Mouse (Mus musculus): Measurements from ENCODE around the gene Abhd17c. TPM values are rescaled to one million over a fixed set of nuclear protein-coding genes. Genes with fewer than 3 reads are reported as not detected.
"Not testable (repeated sequence)": the region's sequence is repeated elsewhere in the genome, so short reads cannot be mapped to it uniquely, and the experiment has no call there.

Gene Abhd17c
- total and polyA plus RNA-seq, 3 experiments = 29.5 to 34.8 (median 32.7) TPM

- peaks cover 8% of the 10 kb centered on the region for H3K36me3 ChIP-seq (ENCODE audit: control insufficient read depth, insufficient read depth, low read length)
- WGBS = 39% methylated on average over 4 of the region's 4 CpGs
- peaks cover 11% of the 10 kb centered on the region for H3K4me1 ChIP-seq (ENCODE audit: control insufficient read depth, insufficient read depth, low read length)
- intact Hi-C loops (cut with DNase I) = no loop called here
- TF ChIP-seq EP300 (IDR thresholded peaks at IDR 0.05; ENCODE audit: insufficient read depth, low read depth, low read length) (no peak), POLR2A (IDR thresholded peaks at IDR 0.05; ENCODE audit: insufficient read depth, low read depth, low read length) (no peak), CTCF (IDR thresholded peaks at IDR 0.05) (no peak)
- no peak overlapping the region for H3K4me3 ChIP-seq
- no peak for DNase-seq
- no peak overlapping the region for H3K27ac ChIP-seq
- H3K9ac ChIP-seq (ENCODE audit: low read depth, low read length) = no peak overlapping the region
- no peaks in the 10 kb centered on the region for H3K27me3 ChIP-seq (ENCODE audit: control insufficient read depth, insufficient read depth, low read length)
- peaks cover 3% of the 10 kb centered on the region; the same call in 1 of the 2 replicates for H3K79me2 ChIP-seq (replicated peaks; ENCODE audit: control insufficient read depth, insufficient read depth, low read length)
These were observed 15.6 kb downstream of the Abhd17c start for GRCm38 (mm10) chr7:84135799-84136700.

DNA sequence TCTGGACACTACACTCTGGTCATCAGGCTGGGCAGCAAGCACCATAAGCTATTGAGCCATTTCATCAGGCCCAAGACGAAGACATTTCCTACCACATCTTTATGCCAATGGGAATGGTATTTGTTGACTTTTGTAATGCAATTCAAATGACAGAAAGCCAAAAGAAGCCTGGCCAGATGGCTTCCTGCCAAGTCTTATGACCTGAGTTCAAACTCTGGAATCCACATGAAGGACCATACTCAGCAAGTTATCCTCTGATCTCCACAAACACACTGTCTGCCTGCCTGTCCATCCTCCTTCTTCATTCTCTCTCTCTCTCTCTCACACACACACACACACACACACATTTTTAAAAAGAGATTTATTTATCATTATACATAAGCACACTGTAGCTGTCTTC lies 19.0 kb downstream of the Abhd17c start:
- Histone ChIP-seq H3K9ac (ENCODE audit: low read depth, low read length) (no peak overlapping the region), H3K79me2 (replicated peaks; ENCODE audit: control insufficient read depth, insufficient read depth, low read length) (no peaks in the 10 kb centered on the region), H3K27me3 (ENCODE audit: control insufficient read depth, insufficient read depth, low read length) (no peaks in the 10 kb centered on the region), H3K27ac (no peak overlapping the region), H3K36me3 (ENCODE audit: control insufficient read depth, insufficient read depth, low read length) (peaks cover 8% of the 10 kb centered on the region), H3K4me3 (no peak overlapping the region), H3K4me1 (ENCODE audit: control insufficient read depth, insufficient read depth, low read length) (peaks cover 13% of the 10 kb centered on the region)
- WGBS = 13% methylated on average over 1 of the region's 1 CpGs
- peak in 1 of 2 experiments; percentile 41 for DNase-seq
- intact Hi-C loops (cut with DNase I) = no loop called here
- TF ChIP-seq POLR2A (IDR thresholded peaks at IDR 0.05; ENCODE audit: insufficient read depth, low read depth, low read length) (no peak), CTCF (IDR thresholded peaks at IDR 0.05) (no peak), EP300 (IDR thresholded peaks at IDR 0.05; ENCODE audit: insufficient read depth, low read depth, low read length) (no peak)

DNA sequence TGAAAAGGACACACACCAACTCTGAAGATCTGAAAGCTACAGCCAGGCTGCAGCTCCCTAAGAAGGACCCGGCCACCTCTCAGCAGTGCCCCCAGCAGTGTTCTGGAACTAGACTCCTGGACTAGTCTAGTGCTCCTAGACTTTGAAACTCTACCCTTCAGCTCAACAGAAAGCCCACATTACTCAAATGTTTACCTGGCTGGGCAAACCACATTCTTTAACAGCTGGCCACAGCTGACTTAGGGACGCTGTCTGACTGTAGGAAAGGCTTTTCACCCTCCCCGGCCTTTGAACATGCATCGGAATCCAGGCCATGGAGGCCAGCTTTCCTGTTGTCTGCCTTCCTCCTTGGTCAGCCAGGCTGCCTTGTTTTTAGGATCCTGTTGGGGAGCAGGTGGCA lies 20.0 kb downstream of the Abhd17c start:
- 83% methylated on average over 4 of the region's 4 CpGs for WGBS
- H3K4me1 ChIP-seq (ENCODE audit: control insufficient read depth, insufficient read depth, low read length) = peaks cover 16% of the 10 kb centered on the region
- H3K9ac ChIP-seq (ENCODE audit: low read depth, low read length) = no peak overlapping the region
- no peak overlapping the region for H3K4me3 ChIP-seq
- intact Hi-C loops (cut with DNase I) = no loop called here
- no peak overlapping the region for H3K27ac ChIP-seq
- H3K27me3 ChIP-seq (ENCODE audit: control insufficient read depth, insufficient read depth, low read length) = no peaks in the 10 kb centered on the region
- H3K36me3 ChIP-seq (ENCODE audit: control insufficient read depth, insufficient read depth, low read length) = peaks cover 8% of the 10 kb centered on the region
- no peaks in the 10 kb centered on the region for H3K79me2 ChIP-seq (replicated peaks; ENCODE audit: control insufficient read depth, insufficient read depth, low read length)
- TF ChIP-seq CTCF (IDR thresholded peaks at IDR 0.05) (no peak), POLR2A (IDR thresholded peaks at IDR 0.05; ENCODE audit: insufficient read depth, low read depth, low read length) (no peak)
- no peak for DNase-seq

GRCm38 (mm10) chr7:84128661-84129060 lies 23.0 kb downstream of the Abhd17c start:
- peak; percentile 49 to 77 for DNase-seq
- H3K36me3 ChIP-seq (ENCODE audit: control insufficient read depth, insufficient read depth, low read length) = peaks cover 6% of the 10 kb centered on the region; the same call in 1 of the 2 replicates
- TF ChIP-seq POLR2A (IDR thresholded peaks at IDR 0.05; ENCODE audit: insufficient read depth, low read depth, low read length) (no peak), EP300 (IDR thresholded peaks at IDR 0.05; ENCODE audit: insufficient read depth, low read depth, low read length) (peak; percentile 54; the same call in 1 of the 2 replicates)
- intact Hi-C loops (cut with DNase I) = loop anchor here (2.0 kb wide), 1 partner anchor 18 kb away; no protein-coding TSS in a partner anchor
- H3K4me1 ChIP-seq (ENCODE audit: control insufficient read depth, insufficient read depth, low read length) = peaks cover 15% of the 10 kb centered on the region
- no peak overlapping the region for H3K4me3 ChIP-seq
- H3K27ac ChIP-seq = peak overlapping the region; percentile 72
- H3K9ac ChIP-seq (ENCODE audit: low read depth, low read length) = no peak overlapping the region
- WGBS = 44% methylated on average over 8 of the region's 8 CpGs
- H3K27me3 ChIP-seq (ENCODE audit: control insufficient read depth, insufficient read depth, low read length) = no peaks in the 10 kb centered on the region
- H3K79me2 ChIP-seq (replicated peaks; ENCODE audit: control insufficient read depth, insufficient read depth, low read length) = 0 out of 2 replicates have a peak, but pooled peaks cover 2% of the 10 kb centered on the region

GRCm38 (mm10) chr7:84125730-84126129 lies 26.0 kb downstream of the Abhd17c start:
- no peak overlapping the region for H3K27ac ChIP-seq
- intact Hi-C loops (cut with DNase I) = no loop called here
- TF ChIP-seq POLR2A (IDR thresholded peaks at IDR 0.05; ENCODE audit: insufficient read depth, low read depth, low read length) = no peak
- H3K79me2 ChIP-seq (replicated peaks; ENCODE audit: control insufficient read depth, insufficient read depth, low read length) = 0 out of 2 replicates have a peak, but pooled peaks cover 2% of the 10 kb centered on the region
- H3K36me3 ChIP-seq (ENCODE audit: control insufficient read depth, insufficient read depth, low read length) = peaks cover 10% of the 10 kb centered on the region
- no peaks in the 10 kb centered on the region for H3K27me3 ChIP-seq (ENCODE audit: control insufficient read depth, insufficient read depth, low read length)
- DNase-seq = no peak
- H3K4me1 ChIP-seq (ENCODE audit: control insufficient read depth, insufficient read depth, low read length) = peaks cover 19% of the 10 kb centered on the region
- H3K9ac ChIP-seq (ENCODE audit: low read depth, low read length) = no peak overlapping the region
- no peak overlapping the region for H3K4me3 ChIP-seq
- WGBS = 64% methylated on average over 1 of the region's 1 CpGs

DNA sequence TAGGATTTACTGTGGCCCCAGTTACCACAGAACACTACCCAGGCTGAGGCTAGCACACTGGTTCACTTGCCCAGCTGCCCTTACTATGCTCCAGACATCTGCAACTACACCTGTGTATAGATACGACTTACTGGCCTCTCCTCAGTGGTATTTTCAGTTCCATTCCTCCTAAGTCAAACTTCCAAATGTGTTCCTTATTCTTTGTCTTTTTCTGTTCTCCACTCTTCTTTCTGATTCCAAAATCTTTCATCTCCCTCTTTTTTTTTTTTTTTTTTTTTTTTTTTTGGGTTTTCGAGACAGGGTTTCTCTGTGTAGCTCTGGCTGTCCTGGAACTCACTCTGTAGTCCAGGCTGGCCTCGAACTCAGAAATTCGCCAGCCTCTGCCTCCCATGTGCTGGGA lies 28.0 kb downstream of the Abhd17c start:
- peaks cover 24% of the 10 kb centered on the region for H3K4me1 ChIP-seq (ENCODE audit: control insufficient read depth, insufficient read depth, low read length)
- WGBS = 86% methylated on average over 4 of the region's 4 CpGs

More for the DNA sequence above, 28.0 kb downstream of the Abhd17c start:
- DNase-seq; H3K27me3 ChIP-seq (ENCODE audit: control insufficient read depth, insufficient read depth, low read length); H3K4me3 ChIP-seq; H3K27ac ChIP-seq; H3K9ac ChIP-seq (ENCODE audit: low read depth, low read length); intact Hi-C loops (cut with DNase I); H3K36me3 ChIP-seq (ENCODE audit: control insufficient read depth, insufficient read depth, low read length); H3K79me2 ChIP-seq (replicated peaks; ENCODE audit: control insufficient read depth, insufficient read depth, low read length): not testable (repeated sequence)
